Mouse (Mus musculus): ENCODE results near the gene Ppp1r9b. TPM values are rescaled to one million over a fixed set of nuclear protein-coding genes. Genes with fewer than 3 reads are reported as not detected.

The Ppp1r9b gene
- total and polyA plus RNA-seq, 2 experiments from 2014 or later = 20.4 to 217 TPM

DNA sequence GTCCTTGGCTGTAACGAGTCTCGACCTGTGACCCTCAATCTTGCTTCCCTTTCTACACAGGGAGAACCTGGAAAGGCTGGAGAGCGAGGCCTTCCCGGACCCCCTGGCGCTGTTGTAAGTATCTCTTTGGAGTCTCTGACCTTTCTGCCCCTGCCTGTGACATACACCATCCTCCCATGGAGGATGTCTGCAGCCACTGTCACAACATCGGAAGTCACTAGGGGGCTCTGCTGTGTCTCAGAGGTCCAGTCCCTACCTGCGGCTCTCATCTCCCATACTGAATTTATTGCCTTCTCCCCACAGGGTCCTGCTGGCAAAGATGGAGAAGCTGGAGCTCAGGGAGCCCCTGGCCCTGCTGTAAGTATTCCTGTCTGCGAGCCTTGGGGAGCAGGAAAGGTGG lies 46.5 kb upstream of the Ppp1r9b start:
- H3K27ac ChIP-seq (ENCODE audit: low read depth, low read length) = no peak overlapping the region
- H3K4me2 ChIP-seq (ENCODE audit: low read depth, low read length, poor library complexity, severe bottlenecking) = no peak overlapping the region
- H3K4me3 ChIP-seq (ENCODE audit: low read depth, low read length) = no peak overlapping the region
- no peaks in the 10 kb centered on the region for H3K36me3 ChIP-seq (ENCODE audit: insufficient read depth, low read length)
- no peak for ATAC-seq (ENCODE audit: low FRiP score)
- no peaks in the 10 kb centered on the region for H3K9me3 ChIP-seq (ENCODE audit: low read length)
- H3K9ac ChIP-seq (replicated peaks; ENCODE audit: low read length, poor library complexity, severe bottlenecking) = no peak overlapping the region
- TF ChIP-seq CTCF (IDR thresholded peaks at IDR 0.05) = peak; percentile 25
- H3K27me3 ChIP-seq (ENCODE audit: insufficient read depth, low read length) = peaks cover 9% of the 10 kb centered on the region; the same call in 1 of the 2 replicates
- 25% methylated on average over 8 of the region's 8 CpGs for WGBS
- no peaks in the 10 kb centered on the region for H3K4me1 ChIP-seq (ENCODE audit: insufficient read depth, low read length)
- DNase-seq (ENCODE audit: low spot score) = no peak

DNA sequence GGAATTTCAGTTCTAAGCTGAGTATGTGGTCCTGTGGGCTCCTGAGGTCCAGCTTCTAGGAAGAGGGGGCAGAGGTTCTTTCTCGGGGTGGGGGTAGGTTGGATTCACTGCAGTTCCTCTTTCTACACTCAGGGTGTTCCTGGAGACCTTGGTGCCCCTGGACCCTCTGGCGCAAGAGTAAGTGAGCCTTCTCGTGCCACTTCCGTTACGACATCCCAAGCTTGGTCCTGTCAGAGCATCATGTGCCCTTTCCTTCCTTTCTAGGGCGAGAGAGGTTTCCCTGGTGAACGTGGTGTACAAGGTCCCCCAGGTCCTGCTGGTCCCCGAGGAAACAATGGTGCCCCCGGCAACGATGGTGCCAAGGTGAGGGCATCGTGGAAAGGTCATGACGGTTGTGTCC lies 45.6 kb upstream of the Ppp1r9b start:
- H3K4me2 ChIP-seq (ENCODE audit: low read depth, low read length, poor library complexity, severe bottlenecking) = no peak overlapping the region
- H3K9me3 ChIP-seq (ENCODE audit: low read length) = no peaks in the 10 kb centered on the region
- H3K27me3 ChIP-seq (ENCODE audit: insufficient read depth, low read length) = 0 out of 2 replicates have a peak, but pooled peaks cover 6% of the 10 kb centered on the region
- H3K36me3 ChIP-seq (ENCODE audit: insufficient read depth, low read length) = no peaks in the 10 kb centered on the region
- no peak for DNase-seq (ENCODE audit: low spot score)
- no peak overlapping the region for H3K27ac ChIP-seq (ENCODE audit: low read depth, low read length)
- H3K4me3 ChIP-seq (ENCODE audit: low read depth, low read length) = no peak overlapping the region
- no peak overlapping the region for H3K9ac ChIP-seq (replicated peaks; ENCODE audit: low read length, poor library complexity, severe bottlenecking)
- no peaks in the 10 kb centered on the region for H3K4me1 ChIP-seq (ENCODE audit: insufficient read depth, low read length)
- ATAC-seq (ENCODE audit: low FRiP score) = no peak
- no peak for TF ChIP-seq CTCF (IDR thresholded peaks at IDR 0.05)
- 87% methylated on average over 12 of the region's 12 CpGs for WGBS

DNA sequence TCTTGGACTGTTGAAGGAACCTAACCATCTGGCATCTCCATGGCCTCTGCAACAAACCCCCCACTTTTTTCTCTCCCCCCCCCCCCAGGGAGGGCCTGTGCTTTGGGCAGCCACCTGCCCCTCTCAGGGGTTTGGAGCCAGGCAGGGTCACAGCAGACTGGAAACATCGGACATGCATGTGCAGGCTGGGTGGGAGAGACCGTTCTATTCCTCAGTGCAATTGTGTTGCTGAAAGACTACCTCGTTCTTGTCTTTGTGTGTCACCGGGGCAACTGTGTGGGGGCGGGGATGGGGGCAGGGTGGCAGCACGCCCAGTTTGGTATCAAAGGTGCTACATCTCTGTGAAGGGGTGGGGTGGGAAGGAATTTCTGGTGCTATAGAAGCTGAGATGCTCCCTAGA lies 38.7 kb upstream of the Ppp1r9b start:
- no peaks in the 10 kb centered on the region for H3K36me3 ChIP-seq (ENCODE audit: insufficient read depth, low read length)
- DNase-seq (ENCODE audit: low spot score) (no peak), ATAC-seq (ENCODE audit: low FRiP score) (no peak)
- H3K9ac ChIP-seq (replicated peaks; ENCODE audit: low read length, poor library complexity, severe bottlenecking) = no peak overlapping the region
- H3K27me3 ChIP-seq (ENCODE audit: insufficient read depth, low read length) = no peaks in the 10 kb centered on the region
- 7% methylated on average over 6 of the region's 6 CpGs for WGBS
- no peak overlapping the region for H3K27ac ChIP-seq (ENCODE audit: low read depth, low read length)
- no peak overlapping the region for H3K4me2 ChIP-seq (ENCODE audit: low read depth, low read length, poor library complexity, severe bottlenecking)
- no peak overlapping the region for H3K4me3 ChIP-seq (ENCODE audit: low read depth, low read length)
- H3K9me3 ChIP-seq (ENCODE audit: low read length) = no peaks in the 10 kb centered on the region
- TF ChIP-seq CTCF (IDR thresholded peaks at IDR 0.05) = no peak
- no peaks in the 10 kb centered on the region for H3K4me1 ChIP-seq (ENCODE audit: insufficient read depth, low read length)

DNA sequence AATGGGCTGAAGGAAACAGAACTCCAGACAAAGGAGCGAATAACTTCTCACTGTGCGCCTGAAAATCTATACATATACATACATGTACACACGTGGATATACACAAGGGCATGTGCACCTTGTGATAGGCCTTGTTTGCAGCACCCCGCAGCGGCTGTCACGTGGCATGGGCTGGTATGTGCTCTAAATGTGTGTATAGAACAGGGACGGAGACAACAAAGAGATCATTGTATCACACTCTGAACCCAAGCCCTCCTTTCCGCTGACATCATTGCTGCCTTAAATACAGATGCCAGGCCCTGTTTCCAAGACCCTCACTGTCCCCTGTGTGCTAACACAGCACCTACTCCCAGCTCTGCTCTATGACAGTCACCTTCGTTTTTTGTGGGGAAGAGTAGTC lies 35.7 kb upstream of the Ppp1r9b start:
- no peak overlapping the region for H3K9ac ChIP-seq (replicated peaks; ENCODE audit: low read length, poor library complexity, severe bottlenecking)
- no peaks in the 10 kb centered on the region for H3K27me3 ChIP-seq (ENCODE audit: insufficient read depth, low read length)
- H3K27ac ChIP-seq (ENCODE audit: low read depth, low read length) = no peak overlapping the region
- no peak for TF ChIP-seq CTCF (IDR thresholded peaks at IDR 0.05)
- no peak overlapping the region for H3K4me3 ChIP-seq (ENCODE audit: low read depth, low read length)
- no peaks in the 10 kb centered on the region for H3K4me1 ChIP-seq (ENCODE audit: insufficient read depth, low read length)
- no peaks in the 10 kb centered on the region for H3K36me3 ChIP-seq (ENCODE audit: insufficient read depth, low read length)
- H3K9me3 ChIP-seq (ENCODE audit: low read length) = no peaks in the 10 kb centered on the region
- H3K4me2 ChIP-seq (ENCODE audit: low read depth, low read length, poor library complexity, severe bottlenecking) = no peak overlapping the region
- DNase-seq (ENCODE audit: low spot score) = no peak
- no peak for ATAC-seq (ENCODE audit: low FRiP score)
- 71% methylated on average over 9 of the region's 9 CpGs for WGBS

DNA sequence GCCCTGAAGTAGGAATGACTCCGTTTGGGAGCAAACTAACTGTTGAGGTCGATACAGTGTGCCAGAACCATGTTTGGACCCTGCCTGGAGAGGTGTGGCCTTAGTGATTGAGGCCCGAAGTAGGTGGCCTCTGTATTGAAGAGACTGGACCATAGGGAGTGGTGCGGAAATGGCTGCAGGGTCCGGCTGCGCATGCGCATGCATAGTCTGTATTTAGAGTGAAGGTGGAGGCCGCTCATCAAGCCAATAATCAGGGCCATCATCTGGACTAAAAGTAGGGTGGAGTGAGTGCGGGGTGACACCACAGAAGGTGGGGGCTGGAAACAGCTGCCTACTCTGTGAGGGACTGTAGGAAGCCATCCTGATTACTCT lies 33.2 kb upstream of the Ppp1r9b start:
- Histone ChIP-seq H3K4me1 (ENCODE audit: insufficient read depth, low read length) (no peaks in the 10 kb centered on the region), H3K4me2 (ENCODE audit: low read depth, low read length, poor library complexity, severe bottlenecking) (no peak overlapping the region), H3K9me3 (ENCODE audit: low read length) (no peaks in the 10 kb centered on the region), H3K9ac (replicated peaks; ENCODE audit: low read length, poor library complexity, severe bottlenecking) (no peak overlapping the region), H3K27me3 (ENCODE audit: insufficient read depth, low read length) (no peaks in the 10 kb centered on the region), H3K4me3 (ENCODE audit: low read depth, low read length) (no peak overlapping the region), H3K36me3 (ENCODE audit: insufficient read depth, low read length) (no peaks in the 10 kb centered on the region), H3K27ac (ENCODE audit: low read depth, low read length) (no peak overlapping the region)
- no peak for ATAC-seq (ENCODE audit: low FRiP score)
- whole genome bisulfite sequencing = 87% methylated on average over 9 of the region's 9 CpGs
- TF ChIP-seq CTCF (IDR thresholded peaks at IDR 0.05) = no peak
- no peak for DNase-seq (ENCODE audit: low spot score)

DNA sequence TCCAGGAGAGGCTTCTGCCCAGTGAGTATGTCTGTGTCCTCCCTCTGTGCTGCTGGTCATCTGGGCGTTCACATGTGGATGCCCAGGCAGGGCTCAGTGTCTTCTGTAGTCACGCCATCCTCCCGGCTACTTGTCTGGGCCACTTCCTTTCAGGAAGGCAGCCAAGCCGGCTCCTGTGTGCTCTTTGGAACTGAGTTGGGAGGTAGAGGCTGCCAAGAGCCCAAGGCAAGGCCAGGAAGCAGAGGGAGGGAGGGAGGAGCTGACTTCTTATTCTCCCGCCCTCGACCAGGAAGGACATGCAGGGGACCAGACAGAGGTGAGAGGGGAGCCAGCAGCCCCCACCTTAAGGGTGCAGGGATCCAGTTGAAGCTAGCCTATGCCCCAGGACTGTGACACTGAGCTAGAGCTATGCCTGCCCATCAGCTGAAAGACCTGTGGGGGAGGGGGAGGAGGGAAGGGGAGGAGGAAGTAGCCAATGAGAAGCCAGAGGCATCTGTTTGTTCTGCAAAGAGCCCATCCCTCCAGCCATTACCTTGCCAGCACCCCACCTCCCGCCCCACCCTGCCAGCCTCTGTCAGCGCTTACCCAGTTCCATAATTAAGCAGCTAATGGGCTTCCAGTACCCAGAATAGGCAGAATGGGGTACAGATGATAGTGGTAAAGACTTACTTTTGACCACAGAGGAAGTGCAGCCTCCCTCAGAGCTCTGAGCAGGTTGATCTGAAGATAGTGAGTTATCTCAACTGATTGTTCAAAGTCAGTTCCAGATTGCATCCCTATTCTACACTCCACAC lies 32.6 kb upstream of the Ppp1r9b start:
- Histone ChIP-seq H3K4me3 (ENCODE audit: low read depth, low read length) (no peak overlapping the region), H3K4me2 (ENCODE audit: low read depth, low read length, poor library complexity, severe bottlenecking) (no peak overlapping the region), H3K9ac (replicated peaks; ENCODE audit: low read length, poor library complexity, severe bottlenecking) (no peak overlapping the region), H3K4me1 (ENCODE audit: insufficient read depth, low read length) (no peaks in the 10 kb centered on the region), H3K27me3 (ENCODE audit: insufficient read depth, low read length) (no peaks in the 10 kb centered on the region), H3K9me3 (ENCODE audit: low read length) (no peaks in the 10 kb centered on the region), H3K36me3 (ENCODE audit: insufficient read depth, low read length) (no peaks in the 10 kb centered on the region), H3K27ac (ENCODE audit: low read depth, low read length) (no peak overlapping the region)
- ATAC-seq (ENCODE audit: low FRiP score) = no peak
- DNase-seq (ENCODE audit: low spot score) = peak; percentile 80
- no peak for TF ChIP-seq CTCF (IDR thresholded peaks at IDR 0.05)
- WGBS = 25% methylated on average over 8 of the region's 8 CpGs

Data from midbrain, postnatal 0 days (tissue).